Mouse (Mus musculus): ENCODE data around the gene Ccl9.

- TF ChIP-seq POLR2A (IDR thresholded peaks at IDR 0.05; ENCODE audit: low read depth, low read length) (no peak), CTCF (conservative IDR thresholded peaks at IDR 0.05 in 1 of 2, IDR thresholded peaks at IDR 0.05 in 1 of 2; ENCODE audit: low read depth in 2 of 2, low read length in 2 of 2) (no peak), JUND (conservative IDR thresholded peaks at IDR 0.05; ENCODE audit: low read depth, low read length) (no peak), RAD21 (IDR thresholded peaks at IDR 0.05; ENCODE audit: low read depth, low read length) (no peak), E2F4 (IDR thresholded peaks at IDR 0.05; ENCODE audit: insufficient replicate concordance, low read depth, low read length) (no peak)
These were observed 5.0 kb upstream of the Ccl9 start for GRCm38 (mm10) chr11:83583450-83583754.
